Mouse (Mus musculus): Measurements from ENCODE around the gene Ints12. TPM values are rescaled to one million over a fixed set of nuclear protein-coding genes. Genes with fewer than 3 reads are reported as not detected.

Ints12 gene
- polyA plus RNA-seq (2014; fragmentation: Illumina TruSeq; extraction: RNeasy Lipid Tissue Mini Kit (QIAGEN cat#74804); ENCODE audit: low read depth, low replicate concordance) = 23.0 TPM

DNA sequence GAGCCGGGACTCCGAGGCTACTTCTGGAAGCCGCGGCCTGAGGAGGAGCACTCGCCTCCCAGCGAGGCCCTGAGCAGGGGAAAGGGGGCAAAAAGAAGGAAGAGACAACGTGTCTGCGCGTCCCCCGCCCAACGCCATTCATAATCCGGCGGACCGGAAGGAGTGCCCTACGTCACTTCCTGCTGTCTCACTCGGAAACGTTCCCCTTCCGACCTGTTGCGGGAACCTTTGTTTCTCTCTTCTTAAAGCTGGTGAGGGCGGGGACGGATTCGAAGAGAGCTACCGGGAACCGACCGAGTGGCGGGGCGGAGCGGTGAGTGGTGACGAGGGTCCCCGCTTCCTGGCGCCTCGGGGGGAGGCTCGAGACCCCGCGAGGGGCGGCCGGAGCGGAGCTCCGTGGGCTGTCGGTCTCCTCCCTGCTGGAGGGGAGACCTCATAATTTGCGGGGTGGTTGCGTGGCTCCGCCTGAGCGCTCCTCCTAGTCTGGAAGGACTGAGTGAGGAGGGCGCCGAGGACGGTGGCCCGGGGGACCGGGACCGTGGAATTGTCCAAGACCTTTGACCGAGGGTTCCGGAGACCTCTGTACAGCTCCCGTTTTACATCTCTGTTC is at the start of gene Ints12, which contains the start of gene Gstcd:
Gene Ints12 (plus strand): TSS at position 177 of the 610 bp plus-strand sequence.
Gene Gstcd (minus strand): TSS at position 370 of the 610 bp plus-strand sequence.

Other genes starting within 250 kb of the Ints12 start
- 1.9 TPM for gene Npnt, start 141.5 kb upstream of the Ints12 start, polyA plus RNA-seq (2014; fragmentation: Illumina TruSeq; extraction: RNeasy Lipid Tissue Mini Kit (QIAGEN cat#74804); ENCODE audit: low read depth, low replicate concordance)
- gene Gstcd, start 193 bp downstream of the Ints12 start, polyA plus RNA-seq (2014; fragmentation: Illumina TruSeq; extraction: RNeasy Lipid Tissue Mini Kit (QIAGEN cat#74804); ENCODE audit: low read depth, low replicate concordance) = 33.6 TPM
- gene Arhgef38, start 143.1 kb downstream of the Ints12 start, polyA plus RNA-seq (2014; fragmentation: Illumina TruSeq; extraction: RNeasy Lipid Tissue Mini Kit (QIAGEN cat#74804); ENCODE audit: low read depth, low replicate concordance) = 0.07 TPM
- gene Ppa2, start 218.3 kb downstream of the Ints12 start, polyA plus RNA-seq (2014; fragmentation: Illumina TruSeq; extraction: RNeasy Lipid Tissue Mini Kit (QIAGEN cat#74804); ENCODE audit: low read depth, low replicate concordance) = 249 TPM

Data from testis, adult 10 weeks (tissue).